Mouse (Mus musculus): ENCODE results near the gene Slc1a7. TPM values are rescaled to one million over a fixed set of nuclear protein-coding genes. Genes with fewer than 3 reads are reported as not detected.

Slc1a7 gene
- polyA plus RNA-seq, 1 experiment, result 0.03 TPM

DNA sequence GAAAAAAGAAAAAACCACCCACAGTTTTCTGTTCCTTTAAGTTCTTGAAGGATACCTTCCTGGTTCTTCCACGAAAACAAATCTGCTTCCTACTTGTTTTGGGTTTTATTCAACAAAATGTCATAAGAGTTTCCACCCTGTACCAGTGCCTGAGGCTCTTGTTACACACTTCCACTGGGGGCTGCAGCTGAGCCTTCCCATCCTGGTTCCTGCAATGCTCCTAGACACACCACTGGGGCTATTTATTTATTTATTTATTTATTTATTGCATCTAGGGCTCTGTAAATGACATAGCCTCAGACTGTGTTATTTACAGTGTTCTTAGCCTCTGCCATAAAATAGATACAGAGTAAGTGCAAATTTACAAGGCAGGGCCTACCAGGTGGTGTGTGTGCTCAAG lies 15.6 kb downstream of the Slc1a7 start:
- Histone ChIP-seq H3K4me3 (ENCODE audit: insufficient read depth, low read depth, low read length) (no peak overlapping the region), H3K27ac (ENCODE audit: insufficient read depth, low read depth, low read length) (peak overlapping the region; percentile 42; the same call in 1 of the 2 replicates), H3K4me1 (ENCODE audit: control insufficient read depth, insufficient read depth, low read length) (no peaks in the 10 kb centered on the region), H3K36me3 (ENCODE audit: control insufficient read depth, insufficient read depth, low read length) (no peaks in the 10 kb centered on the region), H3K27me3 (replicated peaks; ENCODE audit: control insufficient read depth, insufficient read depth, low read length) (no peaks in the 10 kb centered on the region)
- DNase-seq, result peak; percentile 53
- WGBS, result 65% methylated on average over 1 of the region's 1 CpGs
- TF ChIP-seq CTCF (conservative IDR thresholded peaks at IDR 0.05; ENCODE audit: insufficient read depth, insufficient read length, low read depth, low read length), result no peak
- TF ChIP-seq POLR2A (IDR thresholded peaks at IDR 0.05; ENCODE audit: low read depth, low read length), result no peak

DNA sequence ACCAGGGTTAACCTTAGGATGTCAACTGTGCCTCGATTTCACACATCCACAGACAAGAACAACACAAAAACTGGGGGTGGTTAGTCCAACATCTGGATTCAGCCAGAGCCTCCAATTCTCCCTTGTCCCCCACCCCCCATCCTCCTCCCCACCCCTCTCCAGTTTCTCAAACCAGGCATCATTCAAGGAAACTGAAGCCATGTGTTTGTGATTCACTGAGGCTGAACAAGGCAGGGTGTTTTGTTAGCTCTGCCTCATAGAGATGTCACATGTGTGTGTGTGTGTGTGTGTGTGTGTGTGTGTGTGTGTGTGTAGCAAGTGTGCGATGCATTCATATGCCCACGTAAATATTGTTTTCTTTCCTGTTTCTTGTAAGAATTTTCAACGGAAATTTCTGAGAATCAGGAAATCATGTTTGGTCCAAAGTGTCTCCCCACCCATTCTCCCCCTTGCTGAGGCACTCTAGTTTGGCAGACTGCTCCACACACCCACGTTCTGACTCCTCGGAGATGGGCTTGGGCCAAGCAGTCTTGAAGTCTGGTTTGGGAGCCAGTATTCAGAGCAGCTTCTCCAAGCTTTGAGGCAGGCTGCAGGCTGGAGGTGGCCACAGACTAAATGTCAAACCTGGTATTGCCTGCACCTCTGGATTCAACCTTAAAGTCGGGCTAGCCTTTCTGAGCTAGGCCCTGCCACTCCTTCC lies 16.3 kb downstream of the Slc1a7 start:
- no peaks in the 10 kb centered on the region for H3K4me1 ChIP-seq (ENCODE audit: control insufficient read depth, insufficient read depth, low read length)
- H3K27me3 ChIP-seq (replicated peaks; ENCODE audit: control insufficient read depth, insufficient read depth, low read length), result no peaks in the 10 kb centered on the region
- DNase-seq, result peak; percentile 82
- TF ChIP-seq POLR2A (IDR thresholded peaks at IDR 0.05; ENCODE audit: low read depth, low read length) (no peak), CTCF (conservative IDR thresholded peaks at IDR 0.05; ENCODE audit: insufficient read depth, insufficient read length, low read depth, low read length) (no peak)
- WGBS, result 45% methylated on average over 7 of the region's 7 CpGs
- no peaks in the 10 kb centered on the region for H3K36me3 ChIP-seq (ENCODE audit: control insufficient read depth, insufficient read depth, low read length)
- H3K4me3 ChIP-seq (ENCODE audit: insufficient read depth, low read depth, low read length), result no peak overlapping the region
- peak overlapping the region; percentile 42; the same call in 1 of the 2 replicates for H3K27ac ChIP-seq (ENCODE audit: insufficient read depth, low read depth, low read length)

DNA sequence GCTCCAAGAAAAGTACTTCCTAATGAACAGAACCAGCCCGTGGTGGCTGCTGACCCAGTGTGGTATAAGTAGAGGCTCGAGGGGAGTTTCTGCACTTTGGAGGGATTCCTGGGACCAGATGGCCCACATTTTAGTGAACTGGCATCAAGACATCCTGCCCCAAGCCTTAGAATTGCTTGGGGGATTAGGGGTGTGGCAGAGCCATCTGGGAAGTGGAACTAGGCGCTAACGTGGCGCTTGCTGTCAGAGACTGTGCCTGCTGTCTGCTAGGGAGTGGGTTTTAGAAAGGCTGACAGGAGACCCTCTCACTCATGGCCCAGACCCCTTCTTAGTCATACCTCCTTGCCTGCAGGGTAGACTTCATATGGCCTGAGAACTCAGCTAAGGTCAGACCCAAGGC lies 17.7 kb downstream of the Slc1a7 start:
- Histone ChIP-seq H3K4me3 (ENCODE audit: insufficient read depth, low read depth, low read length) (no peak overlapping the region), H3K4me1 (ENCODE audit: control insufficient read depth, insufficient read depth, low read length) (no peaks in the 10 kb centered on the region), H3K27me3 (replicated peaks; ENCODE audit: control insufficient read depth, insufficient read depth, low read length) (no peaks in the 10 kb centered on the region), H3K27ac (ENCODE audit: insufficient read depth, low read depth, low read length) (no peak overlapping the region), H3K36me3 (ENCODE audit: control insufficient read depth, insufficient read depth, low read length) (no peaks in the 10 kb centered on the region)
- TF ChIP-seq POLR2A (IDR thresholded peaks at IDR 0.05; ENCODE audit: low read depth, low read length) (no peak), CTCF (conservative IDR thresholded peaks at IDR 0.05; ENCODE audit: insufficient read depth, insufficient read length, low read depth, low read length) (no peak)
- DNase-seq, result no peak
- WGBS, result 96% methylated on average over 5 of the region's 5 CpGs

DNA sequence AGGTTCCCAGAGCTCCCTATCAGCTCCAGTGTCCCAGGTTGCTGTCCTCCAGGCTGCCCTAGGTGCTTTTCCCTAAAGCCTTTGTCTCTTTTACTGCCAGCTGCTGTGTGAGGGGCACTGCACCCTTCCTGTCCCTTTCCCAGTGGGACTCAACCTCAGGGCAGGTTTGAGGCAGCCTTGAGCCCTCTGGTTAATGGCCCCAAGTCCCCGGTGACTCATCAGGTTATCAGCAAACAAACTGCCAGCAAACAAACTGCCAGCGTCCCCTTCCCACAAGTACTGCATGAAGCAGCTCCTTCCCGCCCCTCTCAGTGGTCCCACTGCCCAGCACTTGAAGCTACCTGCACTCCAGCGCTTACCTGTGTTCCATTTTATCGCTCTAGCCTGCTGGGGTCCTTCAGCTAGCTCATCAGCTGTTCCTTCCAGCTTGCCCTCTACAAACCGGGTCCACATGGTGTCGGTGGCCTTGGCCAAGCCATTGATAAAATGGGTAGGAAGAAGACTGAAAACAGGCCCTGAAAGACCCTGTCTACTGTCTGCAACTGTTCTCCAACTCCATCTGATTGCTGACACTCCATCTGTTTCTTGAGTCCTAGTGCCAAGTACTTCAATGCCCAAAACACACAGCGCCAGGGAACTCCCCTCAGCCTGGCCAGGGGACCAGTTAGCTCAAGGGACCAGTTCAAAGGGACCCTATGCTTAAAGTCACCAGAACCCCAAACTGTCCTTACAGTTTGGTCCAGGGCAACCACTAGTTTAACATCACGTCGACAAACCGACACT lies 18.4 kb downstream of the Slc1a7 start:
- Histone ChIP-seq H3K4me1 (ENCODE audit: control insufficient read depth, insufficient read depth, low read length) (no peaks in the 10 kb centered on the region), H3K36me3 (ENCODE audit: control insufficient read depth, insufficient read depth, low read length) (no peaks in the 10 kb centered on the region), H3K27me3 (replicated peaks; ENCODE audit: control insufficient read depth, insufficient read depth, low read length) (no peaks in the 10 kb centered on the region), H3K4me3 (ENCODE audit: insufficient read depth, low read depth, low read length) (no peak overlapping the region), H3K27ac (ENCODE audit: insufficient read depth, low read depth, low read length) (no peak overlapping the region)
- TF ChIP-seq CTCF (conservative IDR thresholded peaks at IDR 0.05; ENCODE audit: insufficient read depth, insufficient read length, low read depth, low read length) (no peak), POLR2A (IDR thresholded peaks at IDR 0.05; ENCODE audit: low read depth, low read length) (no peak)
- no peak for DNase-seq
- 96% methylated on average over 11 of the region's 11 CpGs for WGBS

DNA sequence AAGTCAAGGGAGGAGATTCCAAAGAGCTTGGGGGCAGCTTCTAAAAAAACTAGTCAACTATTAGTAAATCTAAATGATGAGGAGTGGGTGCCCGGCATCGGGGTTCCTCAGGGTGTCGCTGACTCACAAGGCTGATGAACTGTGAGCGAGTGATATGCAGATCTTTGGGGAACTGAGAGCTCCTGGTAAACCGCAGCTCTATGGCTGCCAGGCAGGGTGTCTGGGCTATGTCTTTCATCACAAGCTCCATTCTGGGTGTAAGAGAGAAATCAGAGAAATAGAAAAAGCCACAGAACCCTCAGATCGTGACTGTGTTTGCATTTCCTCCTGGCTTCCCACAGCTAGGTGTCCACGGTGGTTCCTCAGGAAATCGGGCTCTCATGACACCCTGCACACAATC lies 20.8 kb downstream of the Slc1a7 start:
- Histone ChIP-seq H3K4me1 (ENCODE audit: control insufficient read depth, insufficient read depth, low read length) (no peaks in the 10 kb centered on the region), H3K27me3 (replicated peaks; ENCODE audit: control insufficient read depth, insufficient read depth, low read length) (no peaks in the 10 kb centered on the region), H3K36me3 (ENCODE audit: control insufficient read depth, insufficient read depth, low read length) (no peaks in the 10 kb centered on the region), H3K27ac (ENCODE audit: insufficient read depth, low read depth, low read length) (no peak overlapping the region), H3K4me3 (ENCODE audit: insufficient read depth, low read depth, low read length) (no peak overlapping the region)
- TF ChIP-seq POLR2A (IDR thresholded peaks at IDR 0.05; ENCODE audit: low read depth, low read length) (no peak), CTCF (conservative IDR thresholded peaks at IDR 0.05; ENCODE audit: insufficient read depth, insufficient read length, low read depth, low read length) (no peak)
- DNase-seq, result no peak
- WGBS, result 74% methylated on average over 8 of the region's 8 CpGs

DNA sequence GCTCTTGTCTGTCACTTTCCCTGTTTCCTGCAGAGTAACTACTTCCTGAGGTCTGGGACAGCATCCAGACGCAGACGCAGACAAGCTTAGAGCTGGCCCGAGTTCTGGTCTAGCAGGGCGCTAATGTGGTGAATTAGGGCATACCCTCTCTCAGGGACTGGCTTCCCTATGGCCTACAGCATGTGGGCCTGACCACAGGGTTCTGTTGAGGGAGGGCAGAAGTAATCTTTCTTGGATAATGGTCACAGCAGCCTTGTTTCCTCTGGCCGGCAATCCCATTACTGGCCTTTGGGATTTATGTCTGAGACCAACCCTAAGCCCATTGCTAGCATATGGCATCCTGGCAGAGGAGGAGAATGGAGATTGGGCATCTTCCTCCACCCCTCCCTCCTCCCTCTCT lies 22.7 kb downstream of the Slc1a7 start:
- H3K27ac ChIP-seq (ENCODE audit: insufficient read depth, low read depth, low read length), result no peak overlapping the region
- DNase-seq, result peak; percentile 35
- 69% methylated on average over 5 of the region's 5 CpGs for WGBS

DNA sequence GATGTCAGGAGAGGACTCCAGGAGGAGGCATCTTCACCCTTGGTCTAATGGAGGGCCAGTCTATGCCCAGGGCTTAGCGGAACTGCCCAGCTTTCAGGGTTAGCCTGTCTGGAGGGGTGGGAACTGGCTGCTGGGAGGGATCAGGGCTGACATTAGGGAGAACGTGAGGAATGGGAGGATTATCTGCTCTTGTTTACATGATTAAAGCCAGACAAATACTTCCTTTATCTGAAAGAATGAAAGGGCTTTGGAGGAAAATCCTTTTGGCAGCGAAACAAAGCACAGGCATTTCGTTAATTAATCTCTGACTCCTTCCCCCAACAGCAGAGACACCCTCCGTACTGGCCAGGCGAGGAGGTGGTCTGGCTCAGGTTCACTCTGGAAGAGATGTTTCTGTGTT lies 23.7 kb downstream of the Slc1a7 start:
- Histone ChIP-seq H3K4me1 (ENCODE audit: control insufficient read depth, insufficient read depth, low read length) (no peaks in the 10 kb centered on the region), H3K27me3 (replicated peaks; ENCODE audit: control insufficient read depth, insufficient read depth, low read length) (no peaks in the 10 kb centered on the region), H3K4me3 (ENCODE audit: insufficient read depth, low read depth, low read length) (no peak overlapping the region), H3K27ac (ENCODE audit: insufficient read depth, low read depth, low read length) (no peak overlapping the region), H3K36me3 (ENCODE audit: control insufficient read depth, insufficient read depth, low read length) (no peaks in the 10 kb centered on the region)
- 71% methylated on average over 6 of the region's 6 CpGs for WGBS
- TF ChIP-seq CTCF (conservative IDR thresholded peaks at IDR 0.05; ENCODE audit: insufficient read depth, insufficient read length, low read depth, low read length) (no peak), POLR2A (IDR thresholded peaks at IDR 0.05; ENCODE audit: low read depth, low read length) (no peak)
- DNase-seq, result no peak

More for the DNA sequence above, 22.7 kb downstream of the Slc1a7 start:
- Histone ChIP-seq H3K4me1 (ENCODE audit: control insufficient read depth, insufficient read depth, low read length) (no peaks in the 10 kb centered on the region), H3K4me3 (ENCODE audit: insufficient read depth, low read depth, low read length) (no peak overlapping the region), H3K36me3 (ENCODE audit: control insufficient read depth, insufficient read depth, low read length) (no peaks in the 10 kb centered on the region), H3K27me3 (replicated peaks; ENCODE audit: control insufficient read depth, insufficient read depth, low read length) (no peaks in the 10 kb centered on the region)
- no peak for TF ChIP-seq CTCF (conservative IDR thresholded peaks at IDR 0.05; ENCODE audit: insufficient read depth, insufficient read length, low read depth, low read length)
- no peak for TF ChIP-seq POLR2A (IDR thresholded peaks at IDR 0.05; ENCODE audit: low read depth, low read length)
